Mouse (Mus musculus): ENCODE data around the gene Myo19.

- TF ChIP-seq CTCF (IDR thresholded peaks at IDR 0.05; ENCODE audit: low read depth) = no peak
- no peak for TF ChIP-seq EP300 (IDR thresholded peaks at IDR 0.05; ENCODE audit: low read depth)
These were observed 6.3 kb downstream of the Myo19 start for GRCm38 (mm10) chr11:84886236-84886635.
